In genomic region chr14:77032433-77032832, GRCm38 (mm10) we compare ENCODE assay signal across 30 mouse cellular contexts. TPM values are rescaled to one million over a fixed set of nuclear protein-coding genes. Genes with fewer than 3 reads are reported as not detected.
DNase-seq lines count a peak whose midpoint lies in the region; ATAC-seq and TF ChIP-seq lines count a peak whose summit lies in the region.
"Had no signal": no experiment of that assay in that cellular context is flagged by ENCODE, and none has a peak within 500 bp of the region (broad histone marks: within the 10 kb centered on the region; RNA-seq: fewer than 3 reads in every experiment).

No protein-coding gene starts in this region.

- intact Hi-C loops in heart, adult 2 months (cut with DNase I) = no loop called here
- intact Hi-C loops in heart, postnatal 25 days (cut with DNase I) = no loop called here

- 0 out of 2 replicates have a peak, but pooled peaks have one; percentile 27 for ATAC-seq in heart, embryonic 12.5 days (ENCODE audit: insufficient number of reproducible peaks, low FRiP score)
- peak; percentile 28 for ATAC-seq in heart, postnatal 0 days (ENCODE audit: insufficient read depth, low read depth)
- peak; percentile 58 for ATAC-seq in lung, postnatal 0 days
- ATAC-seq in frontal cortex, adult (ENCODE audit: low TSS enrichment) = no peak
- ATAC-seq: activated CD4-positive, CD25-positive, alpha-beta regulatory T cell, adult 4 months; CD4-positive, CD25-positive, alpha-beta regulatory T cell, adult 4 months; forebrain, embryonic 16.5 days; inflammation-experienced regulatory T-cells, adult 6 months had no signal

- no peak overlapping the region; the same call in 1 of the 2 replicates for H3K4me2 ChIP-seq in heart, embryonic 12.5 days
- no peak overlapping the region for H3K4me2 ChIP-seq in heart, postnatal 0 days (ENCODE audit: low read depth, low read length)
- no peak overlapping the region for H3K4me2 ChIP-seq in lung, postnatal 0 days (replicated peaks; ENCODE audit: low read depth, low read length)
- H3K4me2 ChIP-seq: embryonic facial prominence, embryonic 13.5 days; hindbrain, embryonic 15.5 days; limb, embryonic 15.5 days; liver, embryonic 13.5 days; midbrain, embryonic 12.5 days; neural tube, embryonic 13.5 days had no signal

- no peak overlapping the region for H3K9ac ChIP-seq in heart, embryonic 12.5 days
- no peak overlapping the region for H3K9ac ChIP-seq in heart, adult 2 months (ENCODE audit: low read depth, low read length)
- H3K9ac ChIP-seq in heart, postnatal 0 days (replicated peaks; ENCODE audit: low read depth, low read length) = no peak overlapping the region
- H3K9ac ChIP-seq in lung, postnatal 0 days (replicated peaks; ENCODE audit: low read depth) = no peak overlapping the region
- H3K9ac ChIP-seq: embryonic facial prominence, embryonic 13.5 days; hindbrain, embryonic 15.5 days; limb, embryonic 15.5 days; liver, embryonic 13.5 days; midbrain, embryonic 12.5 days; neural tube, embryonic 13.5 days had no signal

- no peak for TF ChIP-seq POLR2A in heart, adult 2 months (IDR thresholded peaks at IDR 0.05; ENCODE audit: insufficient read depth, low read depth, low read length)

- H3K27ac ChIP-seq in heart, embryonic 12.5 days (ENCODE audit: poor library complexity, severe bottlenecking) = no peak overlapping the region
- H3K27ac ChIP-seq in heart, adult 2 months = no peak overlapping the region
- no peak overlapping the region for H3K27ac ChIP-seq in heart, postnatal 0 days (ENCODE audit: low read depth)
- H3K27ac ChIP-seq in lung, postnatal 0 days (ENCODE audit: low read length) = no peak overlapping the region
- H3K27ac ChIP-seq: embryonic facial prominence, embryonic 13.5 days; hindbrain, embryonic 10.5 days; hindbrain, embryonic 15.5 days; limb, embryonic 10.5 days; limb, embryonic 15.5 days; liver, embryonic 13.5 days; midbrain, embryonic 12.5 days; neural tube, embryonic 13.5 days had no signal

- H3K9me3 ChIP-seq in heart, embryonic 12.5 days (replicated peaks) = no peaks in the 10 kb centered on the region
- no peaks in the 10 kb centered on the region for H3K9me3 ChIP-seq in heart, postnatal 0 days (replicated peaks; ENCODE audit: control insufficient read depth, low read length)
- no peaks in the 10 kb centered on the region for H3K9me3 ChIP-seq in lung, postnatal 0 days (ENCODE audit: low read length)
- H3K9me3 ChIP-seq: embryonic facial prominence, embryonic 13.5 days; hindbrain, embryonic 10.5 days; hindbrain, embryonic 15.5 days; limb, embryonic 10.5 days; limb, embryonic 15.5 days; liver, embryonic 13.5 days; megakaryocyte, embryonic 14.5 days; midbrain, embryonic 12.5 days; neural tube, embryonic 13.5 days had no signal

- no peak overlapping the region for H3K4me3 ChIP-seq in heart, embryonic 12.5 days
- H3K4me3 ChIP-seq in heart, adult 2 months = no peak overlapping the region
- no peak overlapping the region for H3K4me3 ChIP-seq in heart, postnatal 0 days (ENCODE audit: low read depth, low read length)
- H3K4me3 ChIP-seq in lung, postnatal 0 days (ENCODE audit: low read depth, low read length) = no peak overlapping the region
- H3K4me3 ChIP-seq: embryonic facial prominence, embryonic 13.5 days; erythroblast, embryonic 14.5 days; hindbrain, embryonic 10.5 days; hindbrain, embryonic 15.5 days; limb, embryonic 10.5 days; limb, embryonic 15.5 days; liver, embryonic 13.5 days; megakaryocyte, embryonic 14.5 days; midbrain, embryonic 12.5 days; neural tube, embryonic 13.5 days had no signal

- peaks cover 10% of the 10 kb centered on the region for H3K4me1 ChIP-seq in heart, embryonic 12.5 days (replicated peaks)
- H3K4me1 ChIP-seq in heart, adult 2 months (ENCODE audit: control insufficient read depth, insufficient read depth, low read length) = no peaks in the 10 kb centered on the region; the same call in 1 of the 2 replicates
- H3K4me1 ChIP-seq in heart, postnatal 0 days (ENCODE audit: control insufficient read depth, insufficient read depth) = peaks cover 5% of the 10 kb centered on the region; the same call in 1 of the 2 replicates
- peaks cover 3% of the 10 kb centered on the region; the same call in 1 of the 2 replicates for H3K4me1 ChIP-seq in lung, postnatal 0 days (ENCODE audit: insufficient read depth, low read depth, low read length)

- no peaks in the 10 kb centered on the region for H3K79me2 ChIP-seq in heart, adult 2 months (replicated peaks; ENCODE audit: control insufficient read depth, insufficient read depth, low read length)

- no peak for TF ChIP-seq EP300 in heart, adult 2 months (IDR thresholded peaks at IDR 0.05; ENCODE audit: insufficient read depth, low read depth, low read length)
- no peak for TF ChIP-seq EP300 in heart, postnatal 0 days (IDR thresholded peaks at IDR 0.05; ENCODE audit: low read depth)
- TF ChIP-seq EP300 in lung, postnatal 0 days (IDR thresholded peaks at IDR 0.05) = peak; percentile 70

- H3K27me3 ChIP-seq in heart, embryonic 12.5 days (replicated peaks) = no peaks in the 10 kb centered on the region
- H3K27me3 ChIP-seq in heart, adult 2 months (ENCODE audit: control insufficient read depth, insufficient read depth, low read length) = no peaks in the 10 kb centered on the region
- no peaks in the 10 kb centered on the region for H3K27me3 ChIP-seq in heart, postnatal 0 days (ENCODE audit: control insufficient read depth, insufficient read depth, low read length)
- H3K27me3 ChIP-seq in lung, postnatal 0 days (replicated peaks; ENCODE audit: insufficient read depth, low read length) = no peaks in the 10 kb centered on the region
- H3K27me3 ChIP-seq: embryonic facial prominence, embryonic 13.5 days; limb, embryonic 15.5 days; liver, embryonic 13.5 days; neural tube, embryonic 13.5 days had no signal

- TF ChIP-seq CTCF in heart, adult 2 months (IDR thresholded peaks at IDR 0.05) = no peak
- TF ChIP-seq CTCF in heart, postnatal 0 days (IDR thresholded peaks at IDR 0.05; ENCODE audit: low read depth) = no peak
- no peak for TF ChIP-seq CTCF in lung, postnatal 0 days (IDR thresholded peaks at IDR 0.05)

- 13% methylated on average over 5 of the region's 5 CpGs for WGBS in heart, embryonic 12.5 days
- WGBS in heart, adult 2 months = 32% methylated on average over 5 of the region's 5 CpGs
- WGBS in heart, postnatal 0 days = 19% methylated on average over 5 of the region's 5 CpGs
- WGBS in lung, postnatal 0 days = 43% methylated on average over 5 of the region's 5 CpGs

- no peak for DNase-seq in heart, adult 2 months
- DNase-seq in heart, postnatal 0 days (ENCODE audit: low spot score) = peak; percentile 51
- no peak for DNase-seq in heart, postnatal 25 days (ENCODE audit: low spot score)
- peak; percentile 6 for DNase-seq in NIH3T3 (ENCODE audit: low read depth)
- DNase-seq in lung, postnatal 0 days (ENCODE audit: low spot score) = peak; percentile 81
- DNase-seq: adrenal gland, adult 2 months; cerebellum, adult 9-10 months; cerebellum, postnatal 36 days; embryo, embryonic 11 days; kidney, adult 11 months; kidney, postnatal 14 days; layer of hippocampus, adult 9-11 months; liver, embryonic 13.5 days; thymus, adult 2 months; thymus, postnatal 36 days had no signal

- no peaks in the 10 kb centered on the region for H3K36me3 ChIP-seq in heart, embryonic 12.5 days
- H3K36me3 ChIP-seq in heart, adult 2 months (ENCODE audit: control insufficient read depth, insufficient read depth, low read length) = no peaks in the 10 kb centered on the region; the same call in 1 of the 2 replicates
- H3K36me3 ChIP-seq in heart, postnatal 0 days (replicated peaks; ENCODE audit: control insufficient read depth, insufficient read depth, low read length) = no peaks in the 10 kb centered on the region
- H3K36me3 ChIP-seq in lung, postnatal 0 days (ENCODE audit: insufficient read depth, low read length) = no peaks in the 10 kb centered on the region
- H3K36me3 ChIP-seq: embryonic facial prominence, embryonic 13.5 days; hindbrain, embryonic 10.5 days; hindbrain, embryonic 15.5 days; limb, embryonic 10.5 days; limb, embryonic 15.5 days; midbrain, embryonic 12.5 days; neural tube, embryonic 13.5 days had no signal

RNA-seq across cellular contexts. Expression of gene Ccdc122, which starts 4.1 kb away (rescaled TPM):
- 2.0 and 2.4 TPM in 2 replicates for polyA plus RNA-seq in heart, embryonic 12.5 days (2016; fragmentation: Nextera tagmentation; extraction: Ambion mirVana)
- under 1 TPM; 0.68 to 0.75 TPM for total RNA-seq in heart, adult 2 months (2021)
- 0.57 and 0.73 TPM in 2 replicates for polyA plus RNA-seq in heart, adult 2 months (2012; rRNA removed)
- 1.6 and 3.1 TPM in 2 replicates for total RNA-seq in heart, postnatal 0 days (2014; rRNA removed; ENCODE audit: low replicate concordance)
- 1.7 and 2.0 TPM in 2 replicates for polyA plus RNA-seq in heart, postnatal 0 days (2015; fragmentation: Nextera tagmentation; extraction: Ambion mirVana)
- total RNA-seq in heart, postnatal 25 days (2021) = under 1 TPM; 0.36 to 0.65 TPM
- 6.2 and 8.2 TPM in 2 replicates for polyA plus RNA-seq in lung, postnatal 0 days (2015; fragmentation: Nextera tagmentation; extraction: Ambion mirVana)
- polyA plus RNA-seq: erythroblast, embryonic 14.5 days had no signal

RNA-seq across cellular contexts. Expression of gene Lacc1, which starts 4.3 kb away (rescaled TPM):
- polyA plus RNA-seq in heart, embryonic 12.5 days (2016; fragmentation: Nextera tagmentation; extraction: Ambion mirVana) = 10.2 and 10.6 TPM in 2 replicates
- 1 to 10 TPM; 2.5 to 2.6 TPM for total RNA-seq in heart, adult 2 months (2021)
- 2.5 and 4.0 TPM in 2 replicates for polyA plus RNA-seq in heart, adult 2 months (2012; rRNA removed)
- 0.50 and 0.81 TPM in 2 replicates for total RNA-seq in heart, postnatal 0 days (2014; rRNA removed; ENCODE audit: low replicate concordance)
- polyA plus RNA-seq in heart, postnatal 0 days (2015; fragmentation: Nextera tagmentation; extraction: Ambion mirVana) = 1.6 TPM in 2 replicates
- 1 to 10 TPM; 1.7 to 2.4 TPM for total RNA-seq in heart, postnatal 25 days (2021)
- polyA plus RNA-seq in lung, postnatal 0 days (2015; fragmentation: Nextera tagmentation; extraction: Ambion mirVana) = 5.0 and 6.5 TPM in 2 replicates
- polyA plus RNA-seq: activated CD4-positive, CD25-positive, alpha-beta regulatory T cell, adult 4 months; erythroblast, embryonic 14.5 days had no signal

Comparison
In these comparisons a context has a peak if more than half of its experiments do, and no peak if none do; other contexts are left out.
1. DNase-seq: peak in heart, postnatal 0 days (single experiment), NIH3T3 (single experiment) and lung, postnatal 0 days (single experiment); none in heart, adult 2 months (0 of 2) and heart, postnatal 25 days (single experiment).